Mouse (Mus musculus) testis, postnatal 10 days (tissue): ENCODE measurements around the gene Col4a3.

Experiments used
- DNase-seq: peaks from one replicate; pipeline ENCODE4 v3.0.0; 2021; ENCODE audit warnings: low spot score

The Col4a3 gene

DNA sequence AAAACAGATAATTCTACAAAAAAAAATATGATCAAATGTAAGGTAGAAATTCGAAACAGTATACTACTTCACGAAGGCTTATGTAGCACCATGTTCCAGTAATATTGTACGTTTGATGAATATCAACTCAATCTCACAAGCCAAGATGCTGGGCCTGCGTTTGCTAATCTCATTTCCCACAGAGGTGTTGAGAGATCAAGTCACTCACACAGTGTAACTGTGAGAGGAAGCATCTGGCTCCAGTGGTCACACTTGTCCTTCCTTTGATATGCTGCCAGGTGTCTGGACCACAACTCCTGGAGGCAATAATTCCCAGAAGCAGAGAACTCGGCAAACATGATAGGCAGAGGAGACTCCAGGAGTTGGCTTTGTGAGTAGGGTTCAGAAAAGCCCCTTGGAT, 99.6 kb downstream of the Col4a3 start:
- no peak for DNase-seq

DNA sequence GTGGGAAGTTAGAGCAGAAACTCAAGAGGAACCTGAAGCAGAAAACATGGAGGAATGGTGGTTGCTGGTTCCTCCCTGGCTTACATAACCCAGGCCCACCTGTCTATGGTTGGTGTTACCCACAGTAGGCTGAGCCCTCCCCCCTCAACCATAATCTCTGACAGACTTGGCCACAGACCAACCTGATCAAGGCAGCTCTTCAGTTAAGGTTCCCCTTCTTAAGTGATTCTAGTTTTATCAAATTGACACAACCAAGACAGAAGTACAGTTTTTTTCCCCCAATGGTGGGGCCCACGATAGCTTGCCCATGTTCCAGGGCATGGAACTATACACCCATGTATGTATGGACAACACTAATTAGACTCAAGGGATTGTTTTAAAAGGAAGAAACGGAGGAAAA, 100.1 kb downstream of the Col4a3 start:
- no peak for DNase-seq

DNA sequence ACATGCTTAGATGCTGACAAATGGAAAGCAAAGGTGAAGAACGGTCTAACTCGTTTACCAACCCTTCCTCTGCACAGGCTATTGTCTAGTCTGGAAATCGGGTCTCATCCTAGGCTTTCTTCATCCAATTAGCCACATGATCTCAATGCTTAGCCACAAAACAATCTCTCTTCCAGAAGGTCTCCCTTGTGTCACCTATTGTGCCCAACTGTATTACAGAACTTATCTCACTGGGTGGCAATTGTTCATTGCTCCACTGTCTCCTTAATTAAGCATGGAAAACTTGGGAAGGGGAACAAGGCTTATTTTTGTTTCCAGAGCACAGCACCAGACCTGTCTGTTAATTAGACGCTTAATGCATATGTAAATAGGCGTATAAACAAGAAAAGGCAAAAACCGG, 101.2 kb downstream of the Col4a3 start:
- no peak for DNase-seq

- DNase-seq: no peak
Measured at GRCm38 (mm10) chr1:82695915-82696314, 109.2 kb downstream of the Col4a3 start.

- no peak for DNase-seq
Measured at GRCm38 (mm10) chr1:82717816-82718512, 131.2 kb downstream of the Col4a3 start.

DNA sequence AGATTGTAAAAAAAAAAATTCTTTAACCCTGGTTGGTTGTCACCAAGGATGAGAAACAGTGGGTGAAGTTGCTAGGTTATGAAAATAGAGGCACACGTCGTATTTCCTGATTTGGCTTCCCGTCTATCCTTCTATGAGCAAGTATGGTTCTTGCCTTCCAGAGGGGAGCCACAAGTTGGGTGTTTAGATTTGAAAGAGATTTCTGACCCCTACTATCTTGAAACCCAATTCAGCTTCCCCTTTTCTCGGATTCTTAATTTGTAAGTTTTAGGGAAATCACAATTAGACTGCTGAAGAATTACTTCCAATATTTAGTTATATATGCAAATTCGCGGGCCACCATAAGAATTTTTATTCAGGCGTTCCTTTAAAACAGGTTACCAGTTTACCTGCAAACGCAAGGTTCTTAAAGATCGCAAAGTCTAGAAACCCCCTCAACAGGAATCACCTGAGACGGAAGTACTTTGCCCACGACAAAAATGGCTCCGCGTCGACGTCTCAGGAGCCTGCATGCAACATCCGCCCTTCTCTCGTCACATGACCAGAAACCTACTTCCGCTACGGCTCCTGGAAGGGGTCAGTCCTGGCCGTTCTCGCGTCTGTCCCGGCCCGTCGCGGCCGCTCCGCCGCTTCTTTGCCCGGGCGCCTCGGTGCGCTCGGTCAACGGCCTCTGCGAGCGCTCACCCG, 137.8 kb downstream of the Col4a3 start, which contains the start of gene Mff:
Mff (plus strand) TSS at position 552 of the 687 bp plus-strand sequence.
- DNase-seq: peak; percentile 91

GRCm38 (mm10) chr1:82725026-82725874, 138.5 kb downstream of the Col4a3 start:
- DNase-seq: peak; percentile 44

GRCm38 (mm10) chr1:82725875-82726185, 139.1 kb downstream of the Col4a3 start:
- DNase-seq: no peak

DNA sequence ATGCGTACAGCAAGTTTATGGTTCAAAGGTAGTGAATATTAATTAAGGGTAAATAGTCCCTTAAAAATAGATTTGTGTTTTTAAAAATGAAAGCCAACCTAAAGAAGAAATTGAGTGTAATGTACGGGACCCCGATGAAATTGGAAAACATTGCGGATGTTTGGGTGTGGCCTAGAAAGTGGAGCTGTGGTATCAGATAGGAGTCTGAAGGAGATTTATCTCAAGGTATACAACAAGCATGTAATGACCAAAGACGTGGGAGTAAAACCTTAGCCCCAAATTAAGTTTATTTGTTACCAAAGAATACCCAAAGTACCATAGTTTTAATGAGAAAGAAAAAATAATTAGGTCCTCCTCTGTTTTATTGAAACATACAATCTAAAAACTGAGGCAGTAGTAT, 139.8 kb downstream of the Col4a3 start:
- no peak for DNase-seq

DNA sequence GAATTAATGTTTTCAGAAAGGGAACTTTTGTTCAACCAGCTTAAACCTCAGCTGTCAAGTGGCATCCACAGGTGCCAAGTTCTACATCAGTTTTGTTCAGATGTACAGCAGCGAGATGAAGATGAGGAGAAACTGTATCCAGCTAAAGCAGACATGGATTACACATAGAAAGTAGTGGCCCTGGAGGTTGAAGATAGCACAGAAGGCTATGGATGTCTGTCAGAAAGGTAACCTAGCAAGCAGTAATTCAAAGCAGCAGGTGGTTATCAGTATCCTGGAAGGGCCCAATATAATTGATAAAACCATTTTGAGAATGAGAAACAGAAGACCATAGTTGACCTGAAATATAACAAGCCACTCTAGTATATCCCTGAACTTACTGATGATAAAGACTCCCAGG, 146.6 kb downstream of the Col4a3 start:
- no peak for DNase-seq

- DNase-seq: no peak
Measured at GRCm38 (mm10) chr1:82738066-82738465, 151.3 kb downstream of the Col4a3 start.

GRCm38 (mm10) chr1:82741539-82741938, 154.8 kb downstream of the Col4a3 start:
- DNase-seq: no peak

DNA sequence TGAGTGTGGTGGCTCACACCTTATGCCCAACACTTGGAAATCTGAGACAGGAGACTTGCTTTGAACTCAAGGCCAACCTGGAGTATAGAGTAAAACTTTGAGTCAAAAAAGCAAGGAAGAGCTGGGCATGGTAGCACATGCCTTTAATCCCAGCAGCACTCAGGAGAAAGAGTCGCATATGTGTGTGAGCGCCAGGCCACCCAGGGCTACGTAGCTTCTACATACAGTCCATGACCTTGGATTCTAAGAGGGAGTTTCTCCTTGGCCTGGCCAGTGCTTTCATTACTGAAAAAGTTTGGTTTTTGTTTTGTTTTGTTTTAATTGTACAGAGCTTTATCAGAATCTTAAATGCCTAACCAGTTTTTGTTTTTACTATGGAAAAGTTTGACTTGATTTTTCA, 157.2 kb downstream of the Col4a3 start:
- no peak for DNase-seq

DNA sequence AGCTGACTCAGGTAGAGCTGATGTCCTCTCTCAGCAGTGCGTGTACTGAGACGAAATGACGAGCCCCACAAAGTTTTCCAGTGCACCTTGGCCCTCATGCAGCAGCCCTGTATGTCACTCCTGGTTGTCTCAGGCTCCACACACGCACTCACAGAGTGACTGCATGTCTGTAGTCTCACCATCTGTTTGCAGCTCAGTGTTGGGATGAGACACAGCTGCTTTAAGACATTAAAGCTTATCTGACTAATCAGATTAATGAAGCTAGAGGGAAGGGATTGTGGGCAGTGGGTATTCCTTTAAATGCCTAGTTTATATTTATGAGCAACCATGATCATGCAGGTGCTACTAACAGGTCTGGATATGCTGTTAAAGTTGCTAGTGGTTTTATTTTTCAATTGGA, 159.7 kb downstream of the Col4a3 start:
- no peak for DNase-seq

DNA sequence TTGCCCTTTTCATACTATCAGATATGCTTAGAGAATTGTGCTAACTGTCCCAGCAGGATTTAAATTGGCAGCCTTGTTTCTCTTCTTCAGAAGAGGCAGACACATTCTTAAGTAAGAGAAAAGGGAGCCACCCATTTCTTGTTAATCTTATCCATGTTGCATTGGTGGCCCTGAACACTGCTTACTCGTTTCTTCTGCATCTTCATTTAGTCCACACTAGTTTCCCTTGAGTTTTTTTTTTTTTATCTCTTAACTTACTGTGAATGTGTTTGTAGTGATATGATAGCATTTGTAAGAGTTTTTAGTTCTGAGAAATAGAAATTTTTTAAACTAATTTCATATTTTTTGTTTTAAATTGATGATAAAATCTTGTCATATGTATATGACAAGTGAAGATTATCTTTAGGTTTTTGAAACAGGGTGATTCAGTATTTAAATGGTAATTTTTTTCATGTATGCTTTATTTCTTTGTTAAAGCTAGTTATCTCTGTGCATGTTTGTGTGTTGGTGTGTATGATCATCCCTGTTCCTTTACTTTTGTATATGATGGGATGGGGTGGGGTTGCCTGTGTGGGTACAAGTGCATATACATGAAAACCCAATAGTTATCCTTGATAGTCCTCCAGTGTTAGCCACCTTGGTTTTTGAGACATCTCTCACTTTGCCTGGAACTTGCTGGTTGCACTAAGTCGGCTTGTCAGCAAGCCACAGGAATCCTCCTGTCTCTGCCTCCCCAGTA, 161.2 kb downstream of the Col4a3 start:
- no peak for DNase-seq

DNA sequence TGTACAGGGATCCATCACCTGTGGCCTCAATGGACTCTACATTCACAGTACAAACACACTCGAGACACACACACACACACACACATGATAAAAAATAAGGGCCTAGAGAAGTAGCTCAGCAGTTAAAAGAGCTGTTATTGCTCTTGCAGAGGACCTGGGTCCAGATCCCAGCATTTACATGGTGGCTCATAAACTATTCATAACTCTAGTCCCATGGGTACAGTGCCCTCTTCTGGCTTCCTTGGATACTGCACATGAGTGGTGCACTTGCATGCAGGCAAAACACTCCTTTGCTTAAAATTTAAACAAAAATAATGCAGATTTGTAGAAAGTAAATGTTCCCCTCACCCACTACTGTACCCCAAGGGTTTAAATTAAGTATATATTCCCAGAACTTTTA, 172.8 kb downstream of the Col4a3 start:
- no peak for DNase-seq

DNA sequence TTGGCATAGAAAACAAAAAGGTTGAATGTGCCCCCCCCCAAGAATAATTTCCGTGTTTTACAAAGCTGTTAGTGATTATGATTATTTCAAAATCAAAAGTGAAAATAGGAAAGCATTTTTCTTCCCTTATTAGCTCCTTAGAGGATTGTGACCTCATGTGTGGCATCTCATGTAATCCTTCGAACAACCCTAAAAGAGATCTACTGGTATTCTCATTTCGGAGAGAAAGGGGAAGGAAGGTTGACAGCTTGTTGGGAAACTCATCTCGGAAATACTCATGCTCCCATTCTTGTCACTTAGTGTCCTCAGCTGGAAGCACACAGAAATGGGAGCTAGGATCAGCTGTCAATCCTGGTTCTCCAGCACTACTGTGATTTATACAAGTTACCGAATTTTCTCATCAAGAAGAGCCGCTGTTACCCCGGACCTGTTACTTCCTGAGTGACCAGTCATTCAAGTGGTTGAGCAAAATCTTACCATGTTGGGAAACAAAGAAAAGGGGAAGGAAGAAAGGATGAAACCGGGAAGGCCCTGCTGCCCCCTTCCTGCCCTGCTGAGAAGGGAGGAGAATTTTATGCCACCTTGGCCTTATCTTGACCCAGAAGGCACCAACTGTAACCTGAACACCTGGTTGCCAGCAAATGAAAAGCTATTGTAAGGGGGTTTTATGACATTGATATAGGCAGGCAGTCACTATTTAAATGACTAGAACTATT, 174.9 kb downstream of the Col4a3 start:
- no peak for DNase-seq

DNA sequence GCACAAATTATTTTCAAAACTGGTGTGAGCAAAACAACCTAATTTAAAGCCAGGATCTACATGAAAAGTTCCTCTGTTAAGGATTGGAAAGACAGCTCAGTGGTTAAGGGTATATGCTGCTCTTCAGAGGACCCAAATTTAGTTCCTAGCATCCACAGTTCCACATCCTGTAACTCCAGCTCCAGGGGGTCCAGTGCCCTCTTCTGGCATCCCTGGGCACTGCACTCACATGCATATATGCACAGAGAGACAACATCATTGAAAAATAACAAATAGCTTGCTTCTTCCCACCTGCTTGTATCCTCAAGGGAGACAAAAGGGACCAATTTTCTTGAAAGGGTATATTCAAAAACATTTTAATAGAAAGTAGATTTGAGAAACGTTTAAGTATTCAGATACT, 175.6 kb downstream of the Col4a3 start:
- DNase-seq: no peak

DNA sequence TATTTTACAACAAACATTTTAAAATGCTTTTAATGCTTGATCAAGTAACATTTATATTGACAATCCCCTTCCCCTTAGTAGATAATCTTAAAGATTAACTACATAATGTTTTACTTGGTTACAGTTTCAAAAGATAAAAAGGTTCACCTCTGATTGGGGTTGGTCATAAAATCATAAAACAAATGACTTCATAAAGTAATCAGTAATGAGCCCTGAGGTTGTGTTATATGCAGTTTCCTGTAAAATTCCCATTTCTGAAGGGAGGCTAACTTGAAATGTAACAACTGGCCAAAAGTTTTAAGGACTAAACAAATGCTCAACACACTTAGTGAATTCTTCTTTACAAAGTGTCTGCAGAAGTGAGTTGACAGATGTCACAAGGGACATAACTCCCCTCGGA, 179.5 kb downstream of the Col4a3 start:
- DNase-seq: no peak

- DNase-seq: no peak
Measured at GRCm38 (mm10) chr1:82766641-82767040, 179.9 kb downstream of the Col4a3 start.

DNA sequence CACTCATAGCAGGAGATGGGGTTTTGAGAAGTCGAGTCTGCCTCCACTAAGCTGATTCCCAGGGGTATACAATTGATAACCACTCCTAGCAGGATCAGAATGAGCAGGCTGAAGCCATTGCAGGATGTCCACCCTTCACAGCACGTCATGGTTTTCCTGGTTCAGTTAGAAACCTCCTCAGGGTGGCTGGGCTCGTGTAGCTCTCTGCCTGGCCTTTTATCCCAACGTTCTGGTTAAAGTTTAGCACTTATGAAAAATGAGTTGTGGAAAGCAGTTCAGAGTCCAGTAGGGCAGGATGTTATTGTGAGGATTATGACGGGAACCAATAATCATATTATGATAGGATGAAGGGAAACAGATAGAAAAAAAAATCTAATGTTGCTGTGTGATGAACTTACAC, 181.5 kb downstream of the Col4a3 start, which contains the start of gene Tm4sf20:
Tm4sf20 (minus strand) TSS at position 193 of the 400 bp plus-strand sequence.
- DNase-seq: no peak
